Mouse (Mus musculus): ENCODE measurements at regions not wholly inside any gene's neighbourhood (a gene's known extent, or its start where the extent isn't known, plus 50 kb on each side); places are given as distances from the start of the nearest gene placed in this dataset.

GRCm38 (mm10) chr1:193450814-193451213 lies 80.7 kb upstream of the Camk1g start:
- H3K9ac ChIP-seq (replicated peaks; ENCODE audit: low read depth, low read length) = no peak overlapping the region
- no peak overlapping the region; the same call in 1 of the 2 replicates for H3K27ac ChIP-seq (ENCODE audit: low read length)
- H3K9me3 ChIP-seq (ENCODE audit: control insufficient read depth, low read depth, low read length) = no peaks in the 10 kb centered on the region
- 17% methylated on average over 3 of the region's 3 CpGs for WGBS
- no peak overlapping the region for H3K4me3 ChIP-seq (ENCODE audit: low read depth, low read length)
- ATAC-seq (ENCODE audit: insufficient number of reproducible peaks, insufficient read depth, low FRiP score, low read depth) = no peak
- no peak overlapping the region for H3K4me2 ChIP-seq (replicated peaks; ENCODE audit: low read depth, low read length)
- peaks cover 9% of the 10 kb centered on the region; the same call in 1 of the 2 replicates for H3K4me1 ChIP-seq (ENCODE audit: control insufficient read depth, insufficient read depth, low read length)
- no peaks in the 10 kb centered on the region for H3K27me3 ChIP-seq (ENCODE audit: control insufficient read depth, insufficient read depth, low read length)
- H3K36me3 ChIP-seq (ENCODE audit: control insufficient read depth, insufficient read depth, low read length) = no peaks in the 10 kb centered on the region

DNA sequence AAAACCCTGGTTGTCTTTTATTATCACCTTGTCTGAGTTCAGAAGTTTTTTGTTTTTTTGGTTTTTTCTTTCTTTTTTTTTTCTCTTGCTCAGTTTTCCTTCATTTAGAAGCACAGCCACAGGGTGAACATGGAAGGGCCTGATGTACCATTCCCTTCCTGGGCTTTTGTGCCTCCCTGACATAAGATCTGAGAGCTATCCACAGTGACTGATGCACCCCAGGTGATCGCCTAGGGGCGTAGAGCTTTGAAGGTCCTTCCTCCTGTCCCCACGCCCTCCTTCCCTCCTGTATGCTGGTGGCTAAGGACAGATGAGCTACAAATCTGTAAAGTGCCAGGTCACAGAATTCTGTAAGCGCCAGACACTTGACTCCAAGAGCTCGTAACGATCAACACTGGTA lies 80.1 kb upstream of the Camk1g start:
- H3K36me3 ChIP-seq (ENCODE audit: control insufficient read depth, insufficient read depth, low read length) = no peaks in the 10 kb centered on the region
- no peak overlapping the region for H3K4me3 ChIP-seq (ENCODE audit: low read depth, low read length)
- H3K4me1 ChIP-seq (ENCODE audit: control insufficient read depth, insufficient read depth, low read length) = peaks cover 9% of the 10 kb centered on the region; the same call in 1 of the 2 replicates
- WGBS = 54% methylated on average over 6 of the region's 6 CpGs
- ATAC-seq (ENCODE audit: insufficient number of reproducible peaks, insufficient read depth, low FRiP score, low read depth) = no peak
- no peak overlapping the region for H3K4me2 ChIP-seq (replicated peaks; ENCODE audit: low read depth, low read length)
- no peaks in the 10 kb centered on the region for H3K9me3 ChIP-seq (ENCODE audit: control insufficient read depth, low read depth, low read length)
- no peak overlapping the region for H3K9ac ChIP-seq (replicated peaks; ENCODE audit: low read depth, low read length)
- no peaks in the 10 kb centered on the region for H3K27me3 ChIP-seq (ENCODE audit: control insufficient read depth, insufficient read depth, low read length)
- peak overlapping the region; percentile 53; the same call in 1 of the 2 replicates for H3K27ac ChIP-seq (ENCODE audit: low read length)

GRCm38 (mm10) chr1:193449394-193450103 lies 79.5 kb upstream of the Camk1g start:
- Histone ChIP-seq H3K9ac (replicated peaks; ENCODE audit: low read depth, low read length) (no peak overlapping the region), H3K27ac (ENCODE audit: low read length) (peak overlapping the region; percentile 52; the same call in 1 of the 2 replicates), H3K36me3 (ENCODE audit: control insufficient read depth, insufficient read depth, low read length) (no peaks in the 10 kb centered on the region)

DNA sequence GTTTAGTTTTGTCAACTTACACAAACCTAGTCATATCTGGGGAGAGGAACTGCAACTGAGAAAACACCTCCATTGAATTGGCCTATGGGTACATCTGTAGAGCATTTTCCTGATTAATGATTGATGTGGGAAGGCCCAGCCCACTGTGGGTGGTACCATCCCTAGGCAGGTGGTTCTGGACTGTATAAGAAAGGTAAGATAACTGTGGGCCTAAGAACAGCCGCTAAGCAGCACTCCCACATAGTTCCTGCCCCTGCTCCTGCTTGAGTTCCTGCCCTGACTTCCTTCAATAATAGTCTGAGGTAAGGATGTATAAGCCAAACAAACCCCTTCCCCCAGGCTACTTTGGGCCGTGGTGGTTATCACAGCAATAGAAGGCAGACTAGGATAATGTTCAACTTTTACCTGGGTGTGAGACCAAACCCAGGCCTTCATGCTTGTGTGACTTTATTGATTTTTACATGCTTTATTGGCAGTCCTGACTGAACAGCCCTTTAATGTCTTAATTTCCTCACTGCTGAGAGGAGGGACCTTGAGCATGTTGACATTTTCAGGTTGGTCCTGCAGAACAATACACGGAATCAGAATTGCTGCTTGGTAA lies 78.8 kb upstream of the Camk1g start:
- peak; percentile 39; the same call in 1 of the 2 replicates for ATAC-seq (ENCODE audit: insufficient number of reproducible peaks, insufficient read depth, low FRiP score, low read depth)

More at GRCm38 (mm10) chr1:193449394-193450103, 79.5 kb upstream of the Camk1g start:
- Histone ChIP-seq H3K27me3 (ENCODE audit: control insufficient read depth, insufficient read depth, low read length) (no peaks in the 10 kb centered on the region), H3K4me2 (replicated peaks; ENCODE audit: low read depth, low read length) (no peak overlapping the region), H3K4me3 (ENCODE audit: low read depth, low read length) (no peak overlapping the region), H3K4me1 (ENCODE audit: control insufficient read depth, insufficient read depth, low read length) (peaks cover 9% of the 10 kb centered on the region; the same call in 1 of the 2 replicates), H3K9me3 (ENCODE audit: control insufficient read depth, low read depth, low read length) (no peaks in the 10 kb centered on the region)
- ATAC-seq (ENCODE audit: insufficient number of reproducible peaks, insufficient read depth, low FRiP score, low read depth) = peak; percentile 35; the same call in 1 of the 2 replicates
- WGBS = 11% methylated on average over 7 of the region's 7 CpGs

DNA sequence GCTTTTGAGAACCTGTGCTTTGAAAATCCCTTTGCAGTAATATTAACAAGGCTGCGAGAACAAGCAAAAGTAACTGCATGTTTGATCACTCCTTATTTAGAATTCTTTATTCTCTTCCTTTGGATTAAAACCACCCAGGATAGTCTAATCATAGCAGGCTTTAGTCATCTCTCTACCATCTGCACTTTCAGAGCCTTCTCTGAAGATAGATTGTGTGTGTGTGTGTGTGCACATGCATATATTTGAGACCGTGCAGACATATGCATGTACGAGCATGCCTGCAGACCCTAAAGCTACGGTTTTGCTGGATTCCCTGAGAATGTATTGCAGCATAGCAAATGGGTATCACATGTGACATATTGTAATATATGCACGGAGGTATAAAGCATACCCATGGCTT lies 77.5 kb upstream of the Camk1g start:
- ATAC-seq (ENCODE audit: insufficient number of reproducible peaks, insufficient read depth, low FRiP score, low read depth) = no peak
- Histone ChIP-seq H3K4me1 (ENCODE audit: control insufficient read depth, insufficient read depth, low read length) (peaks cover 9% of the 10 kb centered on the region; the same call in 1 of the 2 replicates), H3K27me3 (ENCODE audit: control insufficient read depth, insufficient read depth, low read length) (no peaks in the 10 kb centered on the region), H3K27ac (ENCODE audit: low read length) (no peak overlapping the region), H3K36me3 (ENCODE audit: control insufficient read depth, insufficient read depth, low read length) (no peaks in the 10 kb centered on the region), H3K9me3 (ENCODE audit: control insufficient read depth, low read depth, low read length) (no peaks in the 10 kb centered on the region), H3K9ac (replicated peaks; ENCODE audit: low read depth, low read length) (no peak overlapping the region), H3K4me3 (ENCODE audit: low read depth, low read length) (no peak overlapping the region), H3K4me2 (replicated peaks; ENCODE audit: low read depth, low read length) (no peak overlapping the region)
- WGBS = 77% methylated on average over 5 of the region's 5 CpGs

More for the DNA sequence above, 78.8 kb upstream of the Camk1g start:
- Histone ChIP-seq H3K27ac (ENCODE audit: low read length) (no peak overlapping the region), H3K9me3 (ENCODE audit: control insufficient read depth, low read depth, low read length) (no peaks in the 10 kb centered on the region), H3K4me1 (ENCODE audit: control insufficient read depth, insufficient read depth, low read length) (peaks cover 9% of the 10 kb centered on the region; the same call in 1 of the 2 replicates), H3K4me2 (replicated peaks; ENCODE audit: low read depth, low read length) (no peak overlapping the region), H3K9ac (replicated peaks; ENCODE audit: low read depth, low read length) (no peak overlapping the region), H3K36me3 (ENCODE audit: control insufficient read depth, insufficient read depth, low read length) (no peaks in the 10 kb centered on the region), H3K4me3 (ENCODE audit: low read depth, low read length) (no peak overlapping the region), H3K27me3 (ENCODE audit: control insufficient read depth, insufficient read depth, low read length) (no peaks in the 10 kb centered on the region)
- 38% methylated on average over 3 of the region's 3 CpGs for WGBS

DNA sequence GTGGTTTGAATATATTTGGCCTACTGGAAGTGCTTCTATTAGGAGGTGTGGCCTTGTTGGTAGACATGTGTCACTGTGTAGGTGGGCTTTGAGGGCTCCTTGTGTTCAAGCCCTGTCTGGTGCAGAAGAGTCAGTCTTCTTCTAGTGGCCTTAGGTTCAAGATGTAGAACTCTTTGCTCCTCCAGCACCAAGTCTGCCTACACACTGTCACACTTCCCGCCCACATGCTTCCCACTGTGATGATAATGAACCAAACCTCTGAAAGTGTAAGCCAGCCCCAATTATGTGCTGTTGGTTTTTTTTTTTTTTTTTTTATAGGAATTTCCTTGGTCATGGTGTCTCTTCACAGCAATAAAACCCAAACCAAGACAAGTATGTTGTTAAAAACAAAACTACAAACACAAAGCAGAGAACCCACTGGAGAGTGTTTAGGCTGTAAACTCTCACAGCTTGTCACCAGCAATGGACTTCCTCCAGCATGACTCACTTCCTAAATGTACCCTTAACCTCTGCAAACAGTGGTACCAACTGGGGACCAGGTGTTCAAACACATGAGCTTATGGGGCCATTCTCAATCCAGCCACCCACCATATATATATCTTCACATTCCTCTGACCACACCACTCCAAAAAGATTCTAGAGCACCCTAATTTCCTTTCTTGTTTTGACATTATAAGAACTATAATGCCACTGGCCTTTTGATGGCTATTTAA lies 74.0 kb upstream of the Camk1g start:
- H3K36me3 ChIP-seq (ENCODE audit: control insufficient read depth, insufficient read depth, low read length) = no peaks in the 10 kb centered on the region
- H3K9me3 ChIP-seq (ENCODE audit: control insufficient read depth, low read depth, low read length) = no peaks in the 10 kb centered on the region
- no peak overlapping the region for H3K9ac ChIP-seq (replicated peaks; ENCODE audit: low read depth, low read length)
- no peak overlapping the region for H3K4me3 ChIP-seq (ENCODE audit: low read depth, low read length)
- H3K27me3 ChIP-seq (ENCODE audit: control insufficient read depth, insufficient read depth, low read length) = no peaks in the 10 kb centered on the region
- no peak overlapping the region for H3K27ac ChIP-seq (ENCODE audit: low read length)
- no peak overlapping the region for H3K4me2 ChIP-seq (replicated peaks; ENCODE audit: low read depth, low read length)
- WGBS = 88% methylated on average over 1 of the region's 1 CpGs
- no peaks in the 10 kb centered on the region for H3K4me1 ChIP-seq (ENCODE audit: control insufficient read depth, insufficient read depth, low read length)
- ATAC-seq (ENCODE audit: insufficient number of reproducible peaks, insufficient read depth, low FRiP score, low read depth) = no peak

DNA sequence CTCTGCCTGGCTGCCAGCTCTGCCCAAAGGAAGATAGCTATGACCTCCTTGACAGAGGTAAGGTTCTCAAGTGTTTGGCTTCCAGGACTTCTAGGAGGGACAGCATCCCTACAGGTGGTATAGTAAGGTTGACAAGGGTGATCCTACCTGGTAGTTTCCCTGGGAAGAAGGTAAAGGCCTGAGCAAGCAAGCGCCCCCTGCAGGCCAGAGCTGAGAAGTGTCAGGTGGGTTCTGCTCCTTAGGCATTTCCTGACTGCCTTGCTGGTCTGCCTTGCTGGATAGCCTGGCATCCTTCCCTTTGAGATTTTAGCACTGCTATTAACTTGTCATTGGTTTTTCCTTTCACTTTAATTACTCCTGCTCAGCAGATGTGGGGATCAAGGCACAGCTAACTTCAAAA lies 70.4 kb upstream of the Camk1g start:
- H3K36me3 ChIP-seq (ENCODE audit: control insufficient read depth, insufficient read depth, low read length) = no peaks in the 10 kb centered on the region
- WGBS = 6% methylated on average over 1 of the region's 1 CpGs
- H3K4me3 ChIP-seq (ENCODE audit: low read depth, low read length) = no peak overlapping the region
- no peaks in the 10 kb centered on the region for H3K4me1 ChIP-seq (ENCODE audit: control insufficient read depth, insufficient read depth, low read length)
- H3K27me3 ChIP-seq (ENCODE audit: control insufficient read depth, insufficient read depth, low read length) = no peaks in the 10 kb centered on the region
- H3K4me2 ChIP-seq (replicated peaks; ENCODE audit: low read depth, low read length) = no peak overlapping the region
- H3K9me3 ChIP-seq (ENCODE audit: control insufficient read depth, low read depth, low read length) = no peaks in the 10 kb centered on the region
- no peak for ATAC-seq (ENCODE audit: insufficient number of reproducible peaks, insufficient read depth, low FRiP score, low read depth)
- no peak overlapping the region for H3K27ac ChIP-seq (ENCODE audit: low read length)
- H3K9ac ChIP-seq (replicated peaks; ENCODE audit: low read depth, low read length) = no peak overlapping the region

DNA sequence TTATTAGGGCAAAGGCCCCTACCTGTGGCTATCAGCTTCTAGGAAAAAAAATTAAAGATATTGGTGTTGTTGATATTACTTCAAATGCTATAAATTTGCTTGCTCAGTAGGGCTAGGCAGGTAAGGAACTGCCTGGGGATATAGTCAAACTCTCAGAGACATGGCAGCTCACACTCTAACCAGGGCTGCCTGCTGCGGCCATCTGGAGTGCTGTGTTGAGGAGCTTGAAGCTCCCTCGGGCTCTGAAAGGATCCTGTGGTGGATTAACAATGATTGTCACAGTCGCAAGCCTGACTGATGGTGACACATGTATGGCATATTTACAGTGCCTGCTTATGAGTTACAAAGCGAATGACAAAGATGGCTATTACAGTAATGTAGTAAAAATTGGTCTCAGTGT lies 64.2 kb upstream of the Camk1g start:
- H3K9me3 ChIP-seq (ENCODE audit: control insufficient read depth, low read depth, low read length) = no peaks in the 10 kb centered on the region
- no peak overlapping the region for H3K9ac ChIP-seq (replicated peaks; ENCODE audit: low read depth, low read length)
- no peak overlapping the region for H3K4me3 ChIP-seq (ENCODE audit: low read depth, low read length)
- no peaks in the 10 kb centered on the region for H3K4me1 ChIP-seq (ENCODE audit: control insufficient read depth, insufficient read depth, low read length)
- no peak overlapping the region for H3K4me2 ChIP-seq (replicated peaks; ENCODE audit: low read depth, low read length)
- no peaks in the 10 kb centered on the region for H3K27me3 ChIP-seq (ENCODE audit: control insufficient read depth, insufficient read depth, low read length)
- H3K36me3 ChIP-seq (ENCODE audit: control insufficient read depth, insufficient read depth, low read length) = no peaks in the 10 kb centered on the region
- ATAC-seq (ENCODE audit: insufficient number of reproducible peaks, insufficient read depth, low FRiP score, low read depth) = no peak
- H3K27ac ChIP-seq (ENCODE audit: low read length) = no peak overlapping the region
- WGBS = 79% methylated on average over 4 of the region's 4 CpGs

Measured in stomach, embryonic 14.5 days (tissue).